Mouse (Mus musculus): Measurements from ENCODE around the gene Sbpl. TPM values are rescaled to one million over a fixed set of nuclear protein-coding genes. Genes with fewer than 3 reads are reported as not detected.
"Not testable (repeated sequence)": the region's sequence is repeated elsewhere in the genome, so short reads cannot be mapped to it uniquely, and the experiment has no call there.

Gene Sbpl
- polyA plus RNA-seq, 1 experiment from 2014 or later = not detected

DNA sequence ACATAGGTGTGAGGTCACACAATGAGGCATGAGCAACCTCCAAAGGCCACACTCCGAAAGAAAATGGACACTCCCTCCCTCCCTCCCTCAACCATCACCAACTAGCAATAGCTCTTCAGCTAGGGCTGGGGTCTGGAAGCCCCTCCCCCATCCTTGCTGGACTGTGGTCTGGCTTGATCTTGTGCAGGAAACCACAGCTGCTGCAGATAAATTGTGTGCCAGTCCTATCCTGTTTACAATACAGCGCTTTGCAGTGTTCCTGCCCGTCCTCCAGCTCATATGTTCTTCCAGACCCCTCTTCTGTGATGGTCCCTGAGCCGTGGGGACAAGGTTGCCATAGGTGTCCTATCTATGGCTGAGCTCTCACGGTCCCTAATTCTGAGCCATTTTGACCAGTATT is 23.9 kb downstream of the Sbpl start:
- no peaks in the 10 kb centered on the region for H3K4me1 ChIP-seq (ENCODE audit: control insufficient read depth, insufficient read depth, low read length)
- H3K27ac ChIP-seq (ENCODE audit: low read depth, low read length) = no peak overlapping the region
- H3K4me3 ChIP-seq (ENCODE audit: low read length) = no peak overlapping the region
- no peak overlapping the region for H3K4me2 ChIP-seq (replicated peaks; ENCODE audit: low read depth, low read length)
- H3K9ac ChIP-seq (ENCODE audit: low read depth, low read length) = no peak overlapping the region
- H3K9me3 ChIP-seq (ENCODE audit: control insufficient read depth, low read length) = no peaks in the 10 kb centered on the region
- WGBS = 79% methylated on average over 5 of the region's 5 CpGs
- ATAC-seq (ENCODE audit: low FRiP score, low TSS enrichment) = no peak
- no peaks in the 10 kb centered on the region for H3K36me3 ChIP-seq (ENCODE audit: control insufficient read depth, insufficient read depth, low read length)
- no peaks in the 10 kb centered on the region for H3K27me3 ChIP-seq (ENCODE audit: control insufficient read depth, insufficient read depth, low read length)

DNA sequence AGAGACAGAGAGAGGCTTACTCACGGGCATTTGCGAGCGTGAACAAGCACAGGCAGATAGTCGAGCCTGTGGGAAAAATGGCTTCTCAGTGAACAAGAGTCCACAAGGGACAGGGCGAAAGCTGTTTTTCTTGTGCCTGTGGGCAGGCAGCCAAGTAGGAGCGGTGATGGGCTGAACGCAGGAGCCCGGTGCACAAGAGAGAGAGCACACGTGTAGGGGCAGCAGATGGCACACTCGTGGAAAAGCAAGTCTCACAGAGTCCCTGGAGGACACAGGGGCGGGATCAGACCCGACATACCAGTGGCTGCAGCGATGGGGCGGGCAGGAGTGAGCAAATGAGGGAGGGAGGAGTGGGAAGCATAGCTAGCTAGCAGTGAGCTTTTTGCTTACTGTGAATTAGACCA is 30.0 kb downstream of the Sbpl start:
- peak overlapping the region; percentile 38 for H3K4me3 ChIP-seq (ENCODE audit: low read length)
- WGBS = 0% methylated on average over 14 of the region's 14 CpGs
- no peaks in the 10 kb centered on the region for H3K27me3 ChIP-seq (ENCODE audit: control insufficient read depth, insufficient read depth, low read length)
- peak overlapping the region; percentile 90 for H3K27ac ChIP-seq (ENCODE audit: low read depth, low read length)
- H3K9ac ChIP-seq (ENCODE audit: low read depth, low read length) = peak overlapping the region; percentile 56
- peak overlapping the region; percentile 57 for H3K4me2 ChIP-seq (replicated peaks; ENCODE audit: low read depth, low read length)
- no peaks in the 10 kb centered on the region for H3K9me3 ChIP-seq (ENCODE audit: control insufficient read depth, low read length)
- peaks cover 3% of the 10 kb centered on the region; the same call in 1 of the 2 replicates for H3K4me1 ChIP-seq (ENCODE audit: control insufficient read depth, insufficient read depth, low read length)
- H3K36me3 ChIP-seq (ENCODE audit: control insufficient read depth, insufficient read depth, low read length) = no peaks in the 10 kb centered on the region
- peak; percentile 79 for ATAC-seq (ENCODE audit: low FRiP score, low TSS enrichment)

DNA sequence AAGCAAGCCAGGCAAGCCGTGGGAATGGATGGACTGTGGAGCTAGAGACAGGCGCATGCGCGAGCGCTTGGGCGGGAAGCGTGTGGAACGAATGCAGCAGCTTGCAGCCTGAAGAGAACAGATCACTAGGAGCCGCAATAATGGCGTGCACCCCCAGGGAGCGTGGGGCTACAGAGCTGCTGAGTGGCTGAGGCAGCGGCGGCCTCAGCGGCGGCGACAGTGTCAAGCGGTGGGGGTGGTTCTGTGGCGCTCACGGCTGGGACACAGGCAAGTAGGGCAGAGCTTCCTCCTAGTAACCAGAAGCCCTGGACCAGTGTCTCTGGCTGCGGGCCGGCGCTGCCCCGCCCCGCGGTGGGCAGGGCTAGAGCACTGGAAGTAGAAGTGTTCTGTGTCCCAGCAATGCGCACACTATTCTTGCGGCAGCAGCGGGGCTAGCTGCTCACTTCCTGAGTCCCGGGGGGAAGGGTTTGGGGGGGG is 30.5 kb downstream of the Sbpl start:
- WGBS = under 1% methylated on average over 29 of the region's 29 CpGs
- ATAC-seq (ENCODE audit: low FRiP score, low TSS enrichment) = peak; percentile 99

GRCm38 (mm10) chr17:23917158-23917557 is 37.9 kb downstream of the Sbpl start, which contains the start of gene Dcpp3:
TSS of gene Dcpp3 (plus strand) at chr17:23917458.
- H3K27me3 ChIP-seq (ENCODE audit: control insufficient read depth, insufficient read depth, low read length); H3K4me3 ChIP-seq (ENCODE audit: low read length); H3K9me3 ChIP-seq (ENCODE audit: control insufficient read depth, low read length); ATAC-seq (ENCODE audit: low FRiP score, low TSS enrichment); H3K36me3 ChIP-seq (ENCODE audit: control insufficient read depth, insufficient read depth, low read length); H3K27ac ChIP-seq (ENCODE audit: low read depth, low read length); H3K4me1 ChIP-seq (ENCODE audit: control insufficient read depth, insufficient read depth, low read length); H3K4me2 ChIP-seq (replicated peaks; ENCODE audit: low read depth, low read length); H3K9ac ChIP-seq (ENCODE audit: low read depth, low read length): not testable (repeated sequence)
- 72% methylated on average over 3 of the region's 4 CpGs for WGBS

More for the DNA sequence above, 30.5 kb downstream of the Sbpl start:
- Histone ChIP-seq H3K27me3 (ENCODE audit: control insufficient read depth, insufficient read depth, low read length) (no peaks in the 10 kb centered on the region), H3K4me2 (replicated peaks; ENCODE audit: low read depth, low read length) (peak overlapping the region; percentile 57), H3K27ac (ENCODE audit: low read depth, low read length) (peak overlapping the region; percentile 90), H3K9ac (ENCODE audit: low read depth, low read length) (peak overlapping the region; percentile 56), H3K36me3 (ENCODE audit: control insufficient read depth, insufficient read depth, low read length) (no peaks in the 10 kb centered on the region), H3K4me1 (ENCODE audit: control insufficient read depth, insufficient read depth, low read length) (peaks cover 3% of the 10 kb centered on the region; the same call in 1 of the 2 replicates), H3K4me3 (ENCODE audit: low read length) (peak overlapping the region; percentile 38), H3K9me3 (ENCODE audit: control insufficient read depth, low read length) (no peaks in the 10 kb centered on the region)

Other genes with a start within 250 kb of the Sbpl start
- gene 1520401A03Rik, start 232.5 kb downstream of the Sbpl start, polyA plus RNA-seq (2014; fragmentation: Nextera tagmentation; extraction: Ambion mirVana) = 0.15 and 0.16 TPM in 2 replicates
- 41.6 and 56.4 TPM in 2 replicates for gene Pkmyt1, start 228.9 kb downstream of the Sbpl start, polyA plus RNA-seq (2014; fragmentation: Nextera tagmentation; extraction: Ambion mirVana)
- 14.7 and 17.6 TPM in 2 replicates for gene Paqr4, start 214.4 kb downstream of the Sbpl start, polyA plus RNA-seq (2014; fragmentation: Nextera tagmentation; extraction: Ambion mirVana)
- gene Kremen2, start 209.4 kb downstream of the Sbpl start, polyA plus RNA-seq (2014; fragmentation: Nextera tagmentation; extraction: Ambion mirVana) = 2.1 and 2.9 TPM in 2 replicates
- gene Flywch1, start 183.7 kb downstream of the Sbpl start, polyA plus RNA-seq (2014; fragmentation: Nextera tagmentation; extraction: Ambion mirVana) = 73.0 and 91.7 TPM in 2 replicates
- 40.7 and 43.7 TPM in 2 replicates for gene Flywch2, start 169.2 kb downstream of the Sbpl start, polyA plus RNA-seq (2014; fragmentation: Nextera tagmentation; extraction: Ambion mirVana)
- 560 and 567 TPM in 2 replicates for gene Srrm2, start 164.7 kb downstream of the Sbpl start, polyA plus RNA-seq (2014; fragmentation: Nextera tagmentation; extraction: Ambion mirVana)
- 982 and 1,429 TPM in 2 replicates for gene Elob, start 126.1 kb downstream of the Sbpl start, polyA plus RNA-seq (2014; fragmentation: Nextera tagmentation; extraction: Ambion mirVana)
- 0.26 and 0.41 TPM in 2 replicates for gene Prss33, start 119.2 kb downstream of the Sbpl start, polyA plus RNA-seq (2014; fragmentation: Nextera tagmentation; extraction: Ambion mirVana)
- gene Prss32, start 111.4 kb downstream of the Sbpl start, polyA plus RNA-seq (2014; fragmentation: Nextera tagmentation; extraction: Ambion mirVana) = 0.14 TPM in 1 of 2 replicates, not detected in the other
- 3.1 and 3.9 TPM in 2 replicates for gene Prss41, start 111.1 kb downstream of the Sbpl start, polyA plus RNA-seq (2014; fragmentation: Nextera tagmentation; extraction: Ambion mirVana)
- not detected in 2 replicates for gene Prss21, start 87.2 kb downstream of the Sbpl start, polyA plus RNA-seq (2014; fragmentation: Nextera tagmentation; extraction: Ambion mirVana)
- gene Dcpp1, start 74.4 kb downstream of the Sbpl start, polyA plus RNA-seq (2014; fragmentation: Nextera tagmentation; extraction: Ambion mirVana) = not detected in 2 replicates
- not detected in 2 replicates for gene Dcpp2, start 74.4 kb downstream of the Sbpl start, polyA plus RNA-seq (2014; fragmentation: Nextera tagmentation; extraction: Ambion mirVana)
- gene Dcpp3, start 37.8 kb downstream of the Sbpl start, polyA plus RNA-seq (2014; fragmentation: Nextera tagmentation; extraction: Ambion mirVana) = not detected in 2 replicates
- not detected in 2 replicates for gene Sbp, start 13.6 kb downstream of the Sbpl start, polyA plus RNA-seq (2014; fragmentation: Nextera tagmentation; extraction: Ambion mirVana)
- 0.26 and 0.30 TPM in 2 replicates for gene Prss30, start 25.3 kb upstream of the Sbpl start, polyA plus RNA-seq (2014; fragmentation: Nextera tagmentation; extraction: Ambion mirVana)
- 0.59 and 0.91 TPM in 2 replicates for gene Prss22, start 42.8 kb upstream of the Sbpl start, polyA plus RNA-seq (2014; fragmentation: Nextera tagmentation; extraction: Ambion mirVana)
- not detected in 2 replicates for gene Prss27, start 82.9 kb upstream of the Sbpl start, polyA plus RNA-seq (2014; fragmentation: Nextera tagmentation; extraction: Ambion mirVana)
- gene Kctd5, start 118.2 kb upstream of the Sbpl start, polyA plus RNA-seq (2014; fragmentation: Nextera tagmentation; extraction: Ambion mirVana) = 46.2 and 65.1 TPM in 2 replicates
- 29.3 and 44.0 TPM in 2 replicates for gene Pdpk1, start 195.7 kb upstream of the Sbpl start, polyA plus RNA-seq (2014; fragmentation: Nextera tagmentation; extraction: Ambion mirVana)
- gene Amdhd2, start 208.5 kb upstream of the Sbpl start, polyA plus RNA-seq (2014; fragmentation: Nextera tagmentation; extraction: Ambion mirVana) = 33.0 and 37.5 TPM in 2 replicates
- gene Atp6v0c, start 214.4 kb upstream of the Sbpl start, polyA plus RNA-seq (2014; fragmentation: Nextera tagmentation; extraction: Ambion mirVana) = 528 and 578 TPM in 2 replicates

Measured in kidney, embryonic 14.5 days (tissue).